Mouse (Mus musculus): ENCODE results near the gene Styxl1. TPM values are rescaled to one million over a fixed set of nuclear protein-coding genes. Genes with fewer than 3 reads are reported as not detected.

The Styxl1 gene
- total RNA-seq, 1 experiment, result not detected

DNA sequence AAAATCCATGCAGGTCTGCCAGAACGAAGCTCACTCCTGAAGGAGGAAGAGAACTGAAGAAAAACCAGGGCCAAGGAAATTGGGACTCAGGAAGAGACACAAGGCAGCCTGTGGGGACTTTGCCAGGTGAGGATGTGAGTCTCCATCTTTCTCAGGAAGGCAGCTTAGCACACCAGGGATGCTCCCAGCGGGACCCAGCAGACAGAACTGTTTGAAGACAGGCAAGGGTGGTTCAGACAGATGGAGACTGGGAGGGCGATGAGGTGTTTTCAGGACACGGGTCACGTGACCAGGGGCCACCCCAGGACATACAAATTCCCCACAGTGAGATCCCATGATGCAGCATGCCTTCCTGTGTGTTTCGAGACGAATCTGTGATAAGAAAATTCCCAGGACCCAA is 40.3 kb upstream of the Styxl1 start:
- no peak overlapping the region for H3K27ac ChIP-seq (ENCODE audit: insufficient read depth, low read depth, low read length, poor library complexity, severe bottlenecking)
- in situ Hi-C loops (cut with MboI; ENCODE audit: low sequenced_read_pairs in 2 of 2, unreplicated experiment in 2 of 2), result no loop called here
- no peaks in the 10 kb centered on the region for H3K9me3 ChIP-seq (ENCODE audit: control insufficient read depth, insufficient read depth, low read depth, low read length)
- H3K4me3 ChIP-seq (ENCODE audit: insufficient read depth in 1 of 2, low read depth in 1 of 2, low read length in 2 of 2, poor library complexity in 1 of 2, severe bottlenecking in 1 of 2), result no peak overlapping the region
- no peaks in the 10 kb centered on the region for H3K36me3 ChIP-seq (ENCODE audit: control insufficient read depth, insufficient read depth, low read length, poor library complexity, severe bottlenecking)
- TF ChIP-seq ZNF384 (IDR thresholded peaks at IDR 0.05; ENCODE audit: low read depth, low read length) (no peak), HCFC1 (IDR thresholded peaks at IDR 0.05; ENCODE audit: borderline replicate concordance, insufficient read depth, low read length) (no peak), CHD2 (IDR thresholded peaks at IDR 0.05; ENCODE audit: low read depth, low read length) (no peak), ZC3H11A (IDR thresholded peaks at IDR 0.05; ENCODE audit: borderline replicate concordance, low read depth, low read length) (no peak), MAFK (IDR thresholded peaks at IDR 0.05; ENCODE audit: insufficient read depth, low read depth, low read length) (no peak)
- no peak overlapping the region for H3K9ac ChIP-seq (ENCODE audit: insufficient read depth, low read depth, low read length, poor library complexity, severe bottlenecking)
- DNase-seq (ENCODE audit: low read depth, low spot score), result no peak
- H3K4me1 ChIP-seq (ENCODE audit: control insufficient read depth in 2 of 2, insufficient read depth in 2 of 2, low read length in 2 of 2, poor library complexity in 1 of 2), result no peaks in the 10 kb centered on the region

DNA sequence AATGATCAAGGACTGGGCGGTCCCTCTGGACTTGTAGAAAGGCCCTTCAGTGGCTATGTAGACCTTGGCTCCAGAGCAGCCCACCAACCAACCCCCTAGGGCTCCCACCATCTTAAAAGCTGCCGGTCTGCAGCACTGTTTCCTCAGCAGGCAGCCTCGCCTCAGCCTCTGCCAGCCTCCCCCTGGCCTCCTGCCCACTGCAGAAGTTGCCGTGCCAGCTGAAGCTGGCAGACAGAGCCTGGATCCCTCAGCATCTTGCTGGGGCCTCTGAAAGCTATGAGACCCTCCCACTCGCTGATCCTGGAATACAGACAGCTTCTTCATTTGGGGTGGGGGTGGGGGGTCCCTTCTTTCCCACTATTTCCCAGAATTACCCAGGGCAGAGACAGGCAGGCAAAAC is 34.8 kb upstream of the Styxl1 start:
- Histone ChIP-seq H3K9me3 (ENCODE audit: control insufficient read depth, insufficient read depth, low read depth, low read length) (no peaks in the 10 kb centered on the region), H3K4me1 (ENCODE audit: control insufficient read depth in 2 of 2, insufficient read depth in 2 of 2, low read length in 2 of 2, poor library complexity in 1 of 2) (no peaks in the 10 kb centered on the region), H3K9ac (ENCODE audit: insufficient read depth, low read depth, low read length, poor library complexity, severe bottlenecking) (no peak overlapping the region), H3K4me3 (ENCODE audit: insufficient read depth in 1 of 2, low read depth in 1 of 2, low read length in 2 of 2, poor library complexity in 1 of 2, severe bottlenecking in 1 of 2) (no peak overlapping the region), H3K27ac (ENCODE audit: insufficient read depth, low read depth, low read length, poor library complexity, severe bottlenecking) (no peak overlapping the region), H3K36me3 (ENCODE audit: control insufficient read depth, insufficient read depth, low read length, poor library complexity, severe bottlenecking) (no peaks in the 10 kb centered on the region)
- DNase-seq (ENCODE audit: low read depth, low spot score), result no peak
- in situ Hi-C loops (cut with MboI; ENCODE audit: low sequenced_read_pairs in 2 of 2, unreplicated experiment in 2 of 2), result no loop called here
- no peak for TF ChIP-seq MAFK (IDR thresholded peaks at IDR 0.05; ENCODE audit: insufficient read depth, low read depth, low read length)
- no peak for TF ChIP-seq CHD2 (IDR thresholded peaks at IDR 0.05; ENCODE audit: low read depth, low read length)
- TF ChIP-seq ZC3H11A (IDR thresholded peaks at IDR 0.05; ENCODE audit: borderline replicate concordance, low read depth, low read length), result no peak
- no peak for TF ChIP-seq HCFC1 (IDR thresholded peaks at IDR 0.05; ENCODE audit: borderline replicate concordance, insufficient read depth, low read length)

DNA sequence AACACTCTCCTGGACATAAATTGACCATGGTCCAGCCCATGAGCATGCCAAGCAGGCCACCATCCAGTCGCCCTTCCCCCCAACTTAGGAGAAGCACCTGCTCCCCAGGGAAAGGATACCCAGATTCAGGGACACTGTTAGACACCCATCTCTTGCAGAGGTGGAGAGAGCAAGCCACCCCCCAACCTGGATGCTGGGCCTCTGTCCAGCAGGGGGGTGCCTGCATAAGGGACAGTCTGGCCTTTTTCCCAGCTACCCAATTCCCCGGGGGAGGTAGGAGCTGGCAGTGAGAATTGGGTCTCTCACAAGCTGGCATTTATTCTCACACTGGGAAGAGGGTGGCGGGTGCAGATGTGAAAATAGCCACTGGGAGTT is 29.1 kb upstream of the Styxl1 start:
- H3K4me1 ChIP-seq (ENCODE audit: control insufficient read depth in 2 of 2, insufficient read depth in 2 of 2, low read length in 2 of 2, poor library complexity in 1 of 2), result peaks cover 2 to 10% of the 10 kb centered on the region in 2 experiments; a peak in 3 of 4 replicates
- no peak overlapping the region for H3K9ac ChIP-seq (ENCODE audit: insufficient read depth, low read depth, low read length, poor library complexity, severe bottlenecking)
- H3K36me3 ChIP-seq (ENCODE audit: control insufficient read depth, insufficient read depth, low read length, poor library complexity, severe bottlenecking), result no peaks in the 10 kb centered on the region
- no peaks in the 10 kb centered on the region for H3K9me3 ChIP-seq (ENCODE audit: control insufficient read depth, insufficient read depth, low read depth, low read length)
- DNase-seq (ENCODE audit: low read depth, low spot score), result no peak
- H3K27ac ChIP-seq (ENCODE audit: insufficient read depth, low read depth, low read length, poor library complexity, severe bottlenecking), result no peak overlapping the region
- in situ Hi-C loops (cut with MboI; ENCODE audit: low sequenced_read_pairs in 2 of 2, unreplicated experiment in 2 of 2), result no loop called here
- no peak for TF ChIP-seq ZNF384 (IDR thresholded peaks at IDR 0.05; ENCODE audit: low read depth, low read length)
- TF ChIP-seq CHD2 (IDR thresholded peaks at IDR 0.05; ENCODE audit: low read depth, low read length), result no peak
- TF ChIP-seq ZC3H11A (IDR thresholded peaks at IDR 0.05; ENCODE audit: borderline replicate concordance, low read depth, low read length), result no peak
- no peak for TF ChIP-seq HCFC1 (IDR thresholded peaks at IDR 0.05; ENCODE audit: borderline replicate concordance, insufficient read depth, low read length)
- TF ChIP-seq MAFK (IDR thresholded peaks at IDR 0.05; ENCODE audit: insufficient read depth, low read depth, low read length), result no peak
- no peak overlapping the region for H3K4me3 ChIP-seq (ENCODE audit: insufficient read depth in 1 of 2, low read depth in 1 of 2, low read length in 2 of 2, poor library complexity in 1 of 2, severe bottlenecking in 1 of 2)

DNA sequence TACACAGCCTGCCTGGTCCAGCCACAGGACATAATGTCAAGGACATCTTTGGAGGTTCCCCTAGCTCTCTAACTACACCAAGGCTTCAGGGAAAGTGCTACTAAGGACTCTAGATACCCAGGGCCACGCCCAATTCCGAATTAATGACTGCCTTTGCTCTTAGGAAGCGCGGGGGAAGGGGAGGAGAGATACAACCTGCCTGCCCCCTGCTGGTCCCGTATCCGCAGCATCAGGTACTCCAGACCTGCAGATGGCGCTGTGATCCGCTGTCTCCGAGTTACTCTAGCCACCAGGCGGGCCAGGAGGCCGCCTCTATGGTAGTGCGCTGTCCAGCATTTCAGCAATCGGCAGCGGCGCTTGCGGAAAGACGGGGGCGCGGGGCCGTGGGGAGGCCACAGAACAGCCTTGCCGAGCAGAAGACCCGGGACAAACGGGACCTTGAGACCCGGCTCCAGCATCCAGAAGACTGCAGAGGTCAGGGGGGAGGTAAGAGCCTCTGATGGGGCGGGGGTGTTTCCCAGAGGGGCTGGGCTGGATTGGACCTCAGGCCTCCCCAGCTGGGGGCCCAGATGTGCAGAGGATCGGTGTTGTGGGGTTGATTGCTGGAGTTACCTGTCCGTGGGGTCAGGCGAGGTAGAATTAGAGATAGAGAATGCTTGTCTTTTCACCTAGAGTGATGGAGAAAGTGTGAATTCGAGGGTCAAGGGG is 28.5 kb upstream of the Styxl1 start, which contains the start of gene Srrm3:
Gene Srrm3, plus strand, starts transcription at position 336 of the 708 bp plus-strand sequence.
- H3K27ac ChIP-seq (ENCODE audit: insufficient read depth, low read depth, low read length, poor library complexity, severe bottlenecking), result no peak within 1 kb of the TSS
- H3K4me1 ChIP-seq (ENCODE audit: control insufficient read depth in 2 of 2, insufficient read depth in 2 of 2, low read length in 2 of 2, poor library complexity in 1 of 2), result peaks cover 2 to 10% of the 10 kb centered on the region in 2 experiments; a peak in 3 of 4 replicates
- no peaks in the 10 kb centered on the region for H3K9me3 ChIP-seq (ENCODE audit: control insufficient read depth, insufficient read depth, low read depth, low read length)
- peak; percentile 93 for DNase-seq (ENCODE audit: low read depth, low spot score)
- H3K4me3 ChIP-seq (ENCODE audit: insufficient read depth in 1 of 2, low read depth in 1 of 2, low read length in 2 of 2, poor library complexity in 1 of 2, severe bottlenecking in 1 of 2), result peak within 1 kb of the TSS in 1 of 2 experiments; percentile 35; a peak in 2 of 4 replicates
- in situ Hi-C loops (cut with MboI; ENCODE audit: low sequenced_read_pairs in 2 of 2, unreplicated experiment in 2 of 2), result no loop called here
- no peaks in the 10 kb centered on the region for H3K36me3 ChIP-seq (ENCODE audit: control insufficient read depth, insufficient read depth, low read length, poor library complexity, severe bottlenecking)
- no peak within 1 kb of the TSS for H3K9ac ChIP-seq (ENCODE audit: insufficient read depth, low read depth, low read length, poor library complexity, severe bottlenecking)
- TF ChIP-seq HCFC1 (IDR thresholded peaks at IDR 0.05; ENCODE audit: borderline replicate concordance, insufficient read depth, low read length) (peak; percentile 83), MAFK (IDR thresholded peaks at IDR 0.05; ENCODE audit: insufficient read depth, low read depth, low read length) (no peak), ZC3H11A (IDR thresholded peaks at IDR 0.05; ENCODE audit: borderline replicate concordance, low read depth, low read length) (0 out of 2 replicates have a peak, but pooled peaks have one; percentile 21)

Data from ES-E14 (cell line).